Mouse (Mus musculus) small intestine, adult 2 months (tissue): ENCODE results near the gene Zfp385a. TPM values are rescaled to one million over a fixed set of nuclear protein-coding genes. Genes with fewer than 3 reads are reported as not detected.

Experiments used
- H3K27ac ChIP-seq: fragments of 200-500 bp; 2 replicates; pipeline ENCODE4 v1.5.1; 2012; ENCODE audit warnings: low read depth, low read length, control low read depth, inconsistent platforms; ENCODE audit not compliant: insufficient read depth
- H3K27me3 ChIP-seq: fragments of 200-500 bp; 2 replicates; pipeline ENCODE4 v1.6.1; 2012; ENCODE audit warnings: mild to moderate bottlenecking, moderate library complexity, low read length, inconsistent platforms; ENCODE audit not compliant: control insufficient read depth, insufficient read depth
- H3K36me3 ChIP-seq: fragments of 200-500 bp; 2 replicates; pipeline ENCODE4 v1.6.1; 2012; ENCODE audit warnings: mild to moderate bottlenecking, low read length, control low read depth, inconsistent platforms; ENCODE audit not compliant: control insufficient read depth, insufficient read depth
- H3K4me1 ChIP-seq: fragments of 200-500 bp; 2 replicates; pipeline ENCODE4 v1.6.1; 2012; ENCODE audit warnings: low read length, inconsistent platforms, mixed read lengths; ENCODE audit not compliant: control insufficient read depth, insufficient read depth, insufficient read length
- H3K4me3 ChIP-seq: fragments of 200-500 bp; 2 replicates; pipeline ENCODE4 v1.5.1; 2012; ENCODE audit warnings: low read depth, mild to moderate bottlenecking, control low read depth, inconsistent platforms, low read length, moderate library complexity
- CTCF ChIP-seq: fragments of 200-500 bp; IDR thresholded peaks from 2 replicates; pipeline ENCODE4 v1.5.1; 2012; ENCODE audit warnings: low read depth, mild to moderate bottlenecking, control low read depth, inconsistent platforms, low read length, moderate library complexity, mixed read lengths; ENCODE audit not compliant: insufficient replicate concordance, insufficient read length; ENCODE audit errors: extremely low read depth
- POLR2A ChIP-seq: fragments of 200-500 bp; IDR thresholded peaks from 2 replicates; pipeline ENCODE4 v1.6.1; 2012; ENCODE audit warnings: low read depth, mild to moderate bottlenecking, control low read depth, inconsistent platforms, low read length, moderate library complexity
- WGBS: fragments of 180-500 bp; shearing (Covaris S2); methylation state at CpG from one replicate; pipeline ENCODE4 v1.1.7; 2018; 5-methylcytosine and 5-hydroxymethylcytosine counted together
- polyA plus RNA-seq: library from polyadenylated mRNA; depleted of rRNA; stranded (reverse); fragments of >200 nt; gene quantifications from 2 replicates; pipeline ENCODE4 v1.2.3, GENCODE M21; 2012

Gene Zfp385a
- polyA plus RNA-seq, 1 experiment, result 7.5 TPM

GRCm38 (mm10) chr15:103336996-103337667 lies 2.8 kb downstream of the Zfp385a start:
- Histone ChIP-seq H3K36me3 (no peaks in the 10 kb centered on the region), H3K27me3 (peaks cover 8% of the 10 kb centered on the region), H3K4me3 (no peak overlapping the region), H3K4me1 (0 out of 2 replicates have a peak, but pooled peaks cover 3% of the 10 kb centered on the region), H3K27ac (no peak overlapping the region)
- TF ChIP-seq CTCF (no peak), POLR2A (no peak)
- 21% methylated on average over 11 of the region's 11 CpGs for WGBS

GRCm38 (mm10) chr15:103335488-103336235 lies 4.2 kb downstream of the Zfp385a start:
- Histone ChIP-seq H3K27ac (no peak overlapping the region), H3K36me3 (no peaks in the 10 kb centered on the region), H3K4me1 (0 out of 2 replicates have a peak, but pooled peaks cover 3% of the 10 kb centered on the region), H3K4me3 (no peak overlapping the region), H3K27me3 (peaks cover 8% of the 10 kb centered on the region)
- TF ChIP-seq CTCF (no peak), POLR2A (no peak)
- 62% methylated on average over 7 of the region's 7 CpGs for WGBS

- Histone ChIP-seq H3K27ac (no peak overlapping the region), H3K36me3 (no peaks in the 10 kb centered on the region), H3K4me3 (no peak overlapping the region), H3K27me3 (peaks cover 8% of the 10 kb centered on the region), H3K4me1 (0 out of 2 replicates have a peak, but pooled peaks cover 3% of the 10 kb centered on the region)
- WGBS, result 35% methylated on average over 3 of the region's 3 CpGs
- TF ChIP-seq POLR2A, result no peak
- TF ChIP-seq CTCF, result no peak
Observed at GRCm38 (mm10) chr15:103335040-103335439, 4.9 kb downstream of the Zfp385a start.

- H3K4me1 ChIP-seq, result 0 out of 2 replicates have a peak, but pooled peaks cover 3% of the 10 kb centered on the region
- no peaks in the 10 kb centered on the region for H3K36me3 ChIP-seq
- H3K27ac ChIP-seq, result no peak overlapping the region
- WGBS, result 45% methylated on average over 2 of the region's 2 CpGs
- peaks cover 2% of the 10 kb centered on the region for H3K27me3 ChIP-seq
- TF ChIP-seq CTCF (no peak), POLR2A (no peak)
- no peak overlapping the region for H3K4me3 ChIP-seq
Observed at GRCm38 (mm10) chr15:103334194-103334593, 5.7 kb downstream of the Zfp385a start.

GRCm38 (mm10) chr15:103333738-103334137 lies 6.2 kb downstream of the Zfp385a start:
- Histone ChIP-seq H3K27ac (no peak overlapping the region), H3K4me3 (no peak overlapping the region), H3K27me3 (no peaks in the 10 kb centered on the region), H3K36me3 (no peaks in the 10 kb centered on the region), H3K4me1 (0 out of 2 replicates have a peak, but pooled peaks cover 3% of the 10 kb centered on the region)
- no peak for TF ChIP-seq POLR2A
- TF ChIP-seq CTCF, result no peak
- 81% methylated on average over 5 of the region's 5 CpGs for WGBS

GRCm38 (mm10) chr15:103333081-103333615 lies 6.7 kb downstream of the Zfp385a start:
- no peak for TF ChIP-seq CTCF
- TF ChIP-seq POLR2A, result no peak
- H3K27me3 ChIP-seq, result no peaks in the 10 kb centered on the region
- H3K4me3 ChIP-seq, result peak overlapping the region; percentile 31; the same call in 1 of the 2 replicates
- 0 out of 2 replicates have a peak, but pooled peaks cover 3% of the 10 kb centered on the region for H3K4me1 ChIP-seq
- peak overlapping the region; percentile 53; the same call in 1 of the 2 replicates for H3K27ac ChIP-seq
- H3K36me3 ChIP-seq, result no peaks in the 10 kb centered on the region
- WGBS, result 61% methylated on average over 5 of the region's 5 CpGs
